Mouse (Mus musculus): ENCODE results near the gene Chrne. TPM values are rescaled to one million over a fixed set of nuclear protein-coding genes. Genes with fewer than 3 reads are reported as not detected.
"Not testable (repeated sequence)": the region's sequence is repeated elsewhere in the genome, so short reads cannot be mapped to it uniquely, and the experiment has no call there.

The Chrne gene
- total RNA-seq, 2 experiments from 2014 or later: not detected

GRCm38 (mm10) chr11:70594253-70594989 lies 24.6 kb downstream of the Chrne start:
- ATAC-seq (replicated peaks; ENCODE audit: low FRiP score, poor library complexity, severe bottlenecking): no peak

- ATAC-seq (replicated peaks; ENCODE audit: low FRiP score, poor library complexity, severe bottlenecking): no peak
Measured at GRCm38 (mm10) chr11:70591733-70592132, 27.3 kb downstream of the Chrne start.

DNA sequence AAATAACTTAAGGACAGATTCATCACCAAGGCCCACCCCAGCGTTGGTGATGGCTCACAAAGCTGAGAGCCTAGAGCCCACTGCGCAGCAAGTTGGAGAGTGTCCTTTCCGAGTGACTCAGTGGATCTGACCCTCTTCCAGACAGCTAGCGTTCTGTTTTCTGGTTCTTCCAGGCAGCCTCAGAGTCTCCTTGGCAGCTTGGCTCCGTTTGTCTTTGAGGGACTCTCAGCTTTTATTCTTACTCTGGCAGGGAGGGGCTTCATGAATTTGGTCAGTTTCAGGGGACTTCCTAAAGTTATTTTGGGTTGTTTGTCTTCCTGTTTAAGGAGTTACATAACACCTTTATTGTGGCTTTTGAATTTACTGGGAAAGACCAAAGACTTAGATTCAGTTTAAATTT lies 32.1 kb downstream of the Chrne start:
- ATAC-seq (replicated peaks; ENCODE audit: low FRiP score, poor library complexity, severe bottlenecking): no peak

DNA sequence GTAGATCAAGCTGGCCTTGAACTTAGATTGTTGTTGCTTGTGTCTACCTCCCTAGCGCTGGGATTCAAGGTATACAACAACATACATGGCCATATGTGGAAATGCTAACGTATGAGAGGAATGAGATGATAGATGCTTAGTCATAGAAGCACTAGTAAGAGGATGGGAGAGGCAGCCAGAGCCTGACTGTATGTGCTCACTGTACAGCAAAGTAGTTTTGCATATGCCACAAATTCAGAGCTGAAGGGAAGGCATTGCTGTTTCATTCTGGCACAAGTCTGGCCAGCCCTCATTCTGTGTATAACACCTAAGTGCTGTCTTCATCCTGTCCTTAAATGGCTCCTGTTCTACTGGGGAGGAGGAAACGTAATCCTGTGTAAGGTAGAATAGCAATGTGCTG lies 32.8 kb downstream of the Chrne start:
- no peak for ATAC-seq (replicated peaks; ENCODE audit: low FRiP score, poor library complexity, severe bottlenecking)

DNA sequence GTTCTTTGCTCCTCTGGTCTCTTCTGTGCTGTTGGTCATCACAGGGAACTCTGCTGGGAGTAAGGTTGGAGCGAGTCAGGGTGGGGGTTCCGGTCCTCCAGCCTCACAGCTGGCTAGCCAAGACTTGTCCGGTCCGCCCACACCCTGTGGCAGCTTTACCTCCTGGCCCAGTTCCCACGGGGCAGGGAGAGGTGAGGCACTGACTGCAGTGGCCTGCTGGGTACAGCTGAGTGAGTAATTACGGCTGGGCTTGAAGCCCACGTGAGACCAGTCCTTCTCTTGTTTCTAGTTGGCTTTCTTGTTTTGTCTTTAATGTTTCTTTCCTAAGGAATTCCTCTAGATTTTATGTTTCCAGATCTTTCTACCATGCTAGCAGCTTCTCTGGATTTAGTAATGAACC lies 33.6 kb downstream of the Chrne start:
- no peak for ATAC-seq (replicated peaks; ENCODE audit: low FRiP score, poor library complexity, severe bottlenecking)

- no peak for ATAC-seq (replicated peaks; ENCODE audit: low FRiP score, poor library complexity, severe bottlenecking)
Measured at GRCm38 (mm10) chr11:70583775-70584174, 35.2 kb downstream of the Chrne start.

DNA sequence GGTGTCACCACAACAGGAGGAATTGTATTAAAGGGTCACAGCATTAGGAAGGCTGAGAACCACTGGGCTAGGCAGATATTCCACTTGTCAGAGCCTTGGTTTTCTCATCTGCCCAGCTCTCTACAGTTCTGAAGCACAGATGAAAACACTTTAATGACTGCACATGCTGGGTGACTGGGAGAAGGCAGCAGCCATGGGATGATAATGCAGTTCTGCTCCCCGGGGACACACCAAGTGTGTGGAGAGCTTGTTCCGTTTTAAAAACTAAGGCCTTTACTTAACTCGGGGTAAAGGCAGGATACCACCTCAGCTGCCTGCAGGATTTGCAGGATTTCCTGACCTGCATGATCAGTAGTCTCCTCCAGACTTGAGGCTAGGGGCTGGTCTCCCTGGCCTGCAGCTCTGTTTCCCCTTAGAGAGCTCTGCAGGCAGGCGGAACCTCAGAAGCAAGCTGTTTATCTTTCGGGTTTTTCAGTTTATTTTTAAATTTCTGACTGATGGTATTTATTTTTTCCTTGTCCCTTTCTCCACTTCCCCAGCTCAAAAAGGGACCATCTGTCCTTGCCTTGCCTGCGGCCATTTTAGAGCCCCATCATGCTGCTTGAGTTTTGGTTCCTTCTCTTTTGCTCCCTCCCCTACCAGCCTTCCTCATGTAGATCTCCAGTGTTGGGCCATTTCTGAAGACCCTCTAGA lies 35.8 kb downstream of the Chrne start:
- ATAC-seq (replicated peaks; ENCODE audit: low FRiP score, poor library complexity, severe bottlenecking): no peak

DNA sequence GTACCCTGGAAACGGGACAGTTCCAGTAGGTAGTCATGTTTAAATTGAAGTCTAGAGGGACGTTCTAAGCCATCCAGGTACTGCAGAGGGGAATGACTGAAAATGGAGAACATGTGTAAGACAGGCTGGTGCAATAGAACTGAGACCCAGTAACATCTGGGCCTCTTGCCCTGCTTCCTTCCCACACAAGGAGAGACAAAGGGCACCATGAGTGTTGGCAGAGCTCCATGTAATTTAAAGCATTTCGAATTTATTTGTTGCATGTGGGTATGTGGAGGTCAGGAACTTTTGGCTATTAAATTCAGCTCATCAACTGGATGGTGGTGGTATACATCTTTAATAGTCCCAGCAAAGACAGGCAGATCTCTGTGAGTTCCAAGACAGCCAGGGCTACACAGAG lies 36.8 kb downstream of the Chrne start:
- ATAC-seq (replicated peaks; ENCODE audit: low FRiP score, poor library complexity, severe bottlenecking): no peak

GRCm38 (mm10) chr11:70580921-70581320 lies 38.1 kb downstream of the Chrne start:
- no peak for ATAC-seq (replicated peaks; ENCODE audit: low FRiP score, poor library complexity, severe bottlenecking)

DNA sequence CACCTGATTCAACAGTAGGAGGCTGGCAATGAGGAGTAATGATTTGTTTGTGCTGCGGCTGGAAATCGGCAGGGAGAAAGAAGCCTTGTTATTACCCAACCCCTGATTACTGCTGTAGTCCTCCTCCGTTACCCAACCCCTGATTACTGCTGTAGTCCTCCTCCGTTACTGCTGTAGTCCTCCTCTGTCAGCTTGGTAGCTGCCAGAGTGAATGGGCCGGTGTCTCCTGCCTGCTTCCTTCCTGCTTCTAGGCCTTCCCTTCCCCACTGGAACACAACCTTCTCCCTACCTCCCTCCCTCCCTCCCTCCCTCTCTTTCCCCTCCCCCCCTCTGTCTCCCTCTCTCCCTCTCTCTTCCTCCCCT lies 38.7 kb downstream of the Chrne start:
- no peak for ATAC-seq (replicated peaks; ENCODE audit: low FRiP score, poor library complexity, severe bottlenecking)

GRCm38 (mm10) chr11:70579710-70580357 lies 39.2 kb downstream of the Chrne start:
- ATAC-seq (replicated peaks; ENCODE audit: low FRiP score, poor library complexity, severe bottlenecking): no peak

GRCm38 (mm10) chr11:70578962-70579361 lies 40.1 kb downstream of the Chrne start:
- ATAC-seq (replicated peaks; ENCODE audit: low FRiP score, poor library complexity, severe bottlenecking): no peak

DNA sequence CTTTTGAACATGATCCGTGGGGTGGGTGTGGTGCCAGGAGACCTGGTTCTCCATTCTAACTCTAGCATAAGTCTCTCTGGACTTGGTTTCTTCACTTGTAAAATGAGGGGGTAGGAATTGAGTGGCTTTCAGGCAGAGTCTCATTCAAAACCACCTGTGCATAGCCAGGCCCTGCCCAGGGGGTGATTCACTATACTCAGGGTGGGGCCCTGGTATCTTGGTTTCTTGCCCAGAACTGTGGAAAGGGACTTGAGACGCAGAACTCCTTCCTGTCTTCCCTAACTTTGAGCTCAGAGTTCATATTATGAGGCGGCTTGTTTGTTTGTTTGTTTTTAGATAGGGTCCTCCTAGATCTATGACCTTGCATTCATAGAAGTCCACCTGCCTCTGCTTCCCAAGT lies 41.8 kb downstream of the Chrne start:
- no peak for ATAC-seq (replicated peaks; ENCODE audit: low FRiP score, poor library complexity, severe bottlenecking)

GRCm38 (mm10) chr11:70573872-70574271 lies 45.1 kb downstream of the Chrne start:
- no peak for ATAC-seq (replicated peaks; ENCODE audit: low FRiP score, poor library complexity, severe bottlenecking)

DNA sequence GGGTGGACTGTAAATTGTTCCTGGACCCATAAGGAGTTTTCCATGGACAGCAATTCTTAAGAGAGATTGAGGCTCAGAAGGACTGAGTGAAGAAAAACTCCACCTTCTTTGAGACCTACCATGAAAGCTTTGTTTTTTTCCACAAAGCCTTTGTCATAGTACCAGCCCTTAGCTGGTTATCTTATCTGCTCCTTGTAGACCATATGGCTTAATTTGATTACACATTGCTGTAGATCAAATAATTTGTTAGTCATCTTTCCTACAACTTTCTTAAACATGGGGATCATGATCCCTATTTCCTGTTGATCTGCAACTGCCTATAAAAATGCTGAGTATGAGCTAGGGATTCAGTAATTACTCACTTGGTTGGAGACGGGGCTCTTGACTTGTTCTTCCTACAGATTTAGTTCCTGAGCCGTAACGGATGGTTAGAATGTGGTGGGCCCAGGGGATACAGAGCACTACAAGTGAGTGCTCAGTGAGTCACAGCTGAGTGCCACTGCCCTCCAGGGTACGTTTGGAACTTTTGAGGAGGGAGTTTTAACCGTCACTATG lies 46.6 kb downstream of the Chrne start:
- ATAC-seq (replicated peaks; ENCODE audit: low FRiP score, poor library complexity, severe bottlenecking): no peak

DNA sequence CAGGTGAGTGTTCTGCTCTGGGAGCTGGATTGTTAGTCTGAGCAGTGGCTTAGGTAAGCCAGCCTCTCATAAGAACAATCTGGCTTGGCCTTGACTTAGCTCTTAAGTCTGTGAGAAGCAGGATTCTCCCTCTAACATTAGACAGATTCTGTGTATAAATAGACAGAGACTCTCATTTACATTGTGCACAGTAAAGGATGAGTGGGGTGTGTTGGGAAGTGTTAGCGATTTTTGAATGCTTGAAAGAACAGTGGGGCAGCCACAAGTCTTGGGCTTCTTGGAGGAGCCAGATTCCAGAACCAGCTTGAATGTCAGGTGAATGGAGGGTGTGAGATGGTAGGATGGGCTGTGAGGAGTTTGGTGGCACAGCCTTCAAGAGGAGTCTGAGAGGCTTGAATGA lies 47.4 kb downstream of the Chrne start:
- ATAC-seq (replicated peaks; ENCODE audit: low FRiP score, poor library complexity, severe bottlenecking): no peak

DNA sequence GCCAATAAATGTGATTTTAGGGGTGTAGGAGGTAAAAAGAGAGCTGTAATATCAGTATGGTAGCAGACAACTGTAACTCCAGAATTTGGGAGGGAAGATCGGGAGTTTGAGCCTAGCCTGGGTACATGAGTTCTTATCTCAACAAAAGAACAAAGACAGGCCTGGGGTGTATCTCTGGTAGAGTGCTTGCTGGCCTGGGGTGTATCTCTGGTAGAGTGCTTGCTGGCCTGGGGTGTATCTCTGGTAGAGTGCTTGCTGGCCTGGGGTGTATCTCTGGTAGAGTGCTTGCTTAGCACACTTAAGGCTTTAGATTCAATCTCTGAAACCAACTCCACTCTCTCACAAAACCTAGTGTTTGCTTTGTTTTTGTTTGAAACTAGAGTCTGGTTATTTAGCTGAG lies 48.4 kb downstream of the Chrne start:
- not testable (repeated sequence) for ATAC-seq (replicated peaks; ENCODE audit: low FRiP score, poor library complexity, severe bottlenecking)

GRCm38 (mm10) chr11:70566586-70566985 lies 52.4 kb downstream of the Chrne start:
- no peak for ATAC-seq (replicated peaks; ENCODE audit: low FRiP score, poor library complexity, severe bottlenecking)

Data from erythroid progenitor cell, adult 5-6 weeks (primary cell).